Mouse (Mus musculus) liver, adult 2 months (tissue): ENCODE data around the gene Pgs1. TPM values are rescaled to one million over a fixed set of nuclear protein-coding genes. Genes with fewer than 3 reads are reported as not detected.

Experiments
- DNase-seq: peaks from one replicate; pipeline ENCODE4 v3.0.0-alpha.2; 2011; ENCODE audit warnings: low read depth, low spot score; ENCODE audit errors: extremely low read depth
- H3K27ac ChIP-seq: fragments of 200-500 bp; replicated peaks from 2 replicates; pipeline ENCODE4 v1.5.1; 2012; ENCODE audit warnings: low read depth, mild to moderate bottlenecking, control low read depth, inconsistent platforms, low read length; ENCODE audit not compliant: insufficient read depth
- H3K27me3 ChIP-seq: fragments of 200-500 bp; 2 replicates; pipeline ENCODE4 v1.6.1; 2012; ENCODE audit warnings: mild to moderate bottlenecking, moderate library complexity, low read length, inconsistent platforms; ENCODE audit not compliant: control insufficient read depth, insufficient read depth
- H3K36me3 ChIP-seq: fragments of 200-500 bp; 2 replicates; pipeline ENCODE4 v1.6.1; 2012; ENCODE audit warnings: low read length, inconsistent platforms; ENCODE audit not compliant: control insufficient read depth, insufficient read depth
- H3K4me1 ChIP-seq: fragments of 200-500 bp; 2 replicates; pipeline ENCODE4 v1.6.1; 2011; ENCODE audit warnings: low read length; ENCODE audit not compliant: control insufficient read depth, insufficient read depth
- H3K4me3 ChIP-seq: fragments of 200-500 bp; 2 replicates; pipeline ENCODE4 v1.5.1; 2011; ENCODE audit warnings: low read depth, mild to moderate bottlenecking, control low read depth, low read length, moderate library complexity; ENCODE audit not compliant: insufficient read depth
- H3K79me2 ChIP-seq: fragments of 200-500 bp; 2 replicates; pipeline ENCODE4 v1.6.1; 2012; ENCODE audit warnings: inconsistent platforms, mild to moderate bottlenecking, low read length, moderate library complexity; ENCODE audit not compliant: control insufficient read depth, insufficient read depth
- H3K9ac ChIP-seq: fragments of 200-500 bp; 2 replicates; pipeline ENCODE4 v1.6.1; 2012; ENCODE audit warnings: low read depth, mild to moderate bottlenecking, control low read depth, inconsistent platforms, low read length
- CTCF ChIP-seq: fragments of 200-500 bp; IDR thresholded peaks from 2 replicates; pipeline ENCODE4 v1.5.1; 2011; ENCODE audit warnings: low read depth, low read length, control low read depth
- POLR2A ChIP-seq: fragments of 200-500 bp; IDR thresholded peaks from 2 replicates; pipeline ENCODE4 v1.6.1; 2011; ENCODE audit warnings: low read length, control low read depth; ENCODE audit not compliant: insufficient read depth; ENCODE audit errors: extremely low read depth
- WGBS: fragments of 180-500 bp; shearing (Covaris S2); methylation state at CpG from one replicate; pipeline ENCODE4 v1.1.7; 2018; 5-methylcytosine and 5-hydroxymethylcytosine counted together
- polyA plus RNA-seq: library from polyadenylated mRNA; depleted of rRNA; stranded (reverse); fragments of >200 nt; gene quantifications from 2 replicates; pipeline ENCODE4 v1.2.3, GENCODE M21; 2012
- total RNA-seq: library from RNA; depleted of rRNA; stranded (reverse); fragments of >200 nt; gene quantifications from 2 replicates; pipeline ENCODE4 v1.2.3, GENCODE M21; 2014

The Pgs1 gene
- total and polyA plus RNA-seq, 2 experiments, result 4.7 to 22.1 TPM

DNA sequence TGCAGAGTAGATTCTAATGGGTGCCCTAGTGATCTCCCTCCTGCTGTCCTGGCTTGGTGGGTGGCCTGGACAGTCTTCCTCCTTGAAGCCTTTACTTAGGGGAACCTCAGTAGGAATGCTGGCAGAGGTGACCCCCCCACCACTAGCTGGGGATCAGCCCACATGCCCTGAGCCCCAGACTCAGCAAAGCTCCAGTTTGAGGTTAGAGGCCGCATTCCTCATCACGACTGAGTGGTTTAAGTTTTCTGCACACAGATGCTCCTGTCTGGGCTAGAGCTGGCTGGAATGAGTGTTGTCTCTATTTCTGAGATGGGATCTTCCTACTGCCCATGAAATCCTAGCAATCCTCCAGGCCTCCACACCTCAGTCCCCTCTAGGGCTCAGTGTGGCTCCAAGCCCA lies 38.0 kb downstream of the Pgs1 start:
- H3K36me3 ChIP-seq, result no peaks in the 10 kb centered on the region

DNA sequence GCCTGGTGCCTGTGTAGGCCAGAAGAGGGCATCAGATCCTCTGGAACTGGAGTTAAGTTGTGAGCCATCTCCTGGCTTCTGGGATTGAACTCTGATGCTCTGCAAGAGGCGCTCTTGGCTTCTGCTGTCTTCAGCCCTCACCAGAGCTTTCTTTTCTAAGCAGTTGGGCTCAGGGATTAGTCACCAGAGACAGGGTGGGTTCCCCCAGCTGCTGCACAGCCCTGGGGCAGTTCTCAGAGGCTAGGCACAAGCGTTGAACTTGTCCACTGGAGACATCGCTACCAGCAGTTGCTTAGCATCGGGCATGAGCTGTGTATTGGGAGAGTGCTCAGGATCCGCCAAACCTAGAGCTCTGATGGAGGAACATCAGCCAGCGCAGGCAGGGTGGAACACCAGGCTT lies 43.1 kb downstream of the Pgs1 start:
- Histone ChIP-seq H3K27me3 (no peaks in the 10 kb centered on the region), H3K79me2 (no peaks in the 10 kb centered on the region), H3K4me1 (no peaks in the 10 kb centered on the region), H3K36me3 (no peaks in the 10 kb centered on the region), H3K27ac (no peak overlapping the region), H3K4me3 (no peak overlapping the region), H3K9ac (no peak overlapping the region)
- DNase-seq, result no peak
- 97% methylated on average over 6 of the region's 6 CpGs for WGBS
- no peak for TF ChIP-seq CTCF
- TF ChIP-seq POLR2A, result no peak

More for the DNA sequence above, 38.0 kb downstream of the Pgs1 start:
- 85% methylated on average over 2 of the region's 2 CpGs for WGBS
- no peaks in the 10 kb centered on the region for H3K79me2 ChIP-seq
- H3K27ac ChIP-seq, result no peak overlapping the region
- H3K9ac ChIP-seq, result no peak overlapping the region
- H3K27me3 ChIP-seq, result no peaks in the 10 kb centered on the region
- H3K4me3 ChIP-seq, result no peak overlapping the region
- TF ChIP-seq CTCF, result no peak
- no peaks in the 10 kb centered on the region for H3K4me1 ChIP-seq
- DNase-seq, result no peak

DNA sequence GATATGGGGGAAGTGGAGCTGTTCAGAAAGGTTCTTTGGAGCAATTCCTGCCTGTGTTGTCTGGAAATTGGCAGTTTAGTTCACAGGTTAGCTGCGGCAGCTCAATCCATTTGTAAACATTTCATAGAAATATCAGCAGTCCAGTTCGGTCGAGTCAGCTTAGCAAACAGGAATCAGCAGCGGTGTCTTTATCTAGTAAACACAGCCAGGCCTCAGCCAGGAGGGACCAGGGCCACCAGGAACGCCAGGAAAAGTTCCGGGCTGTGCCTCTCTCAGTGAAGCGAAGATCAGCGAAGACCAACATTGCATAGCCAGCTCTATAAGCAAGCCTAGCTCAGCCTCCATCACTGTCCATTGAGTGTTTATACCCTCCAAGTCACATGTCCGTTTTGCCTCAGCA lies 45.0 kb downstream of the Pgs1 start:
- Histone ChIP-seq H3K4me1 (no peaks in the 10 kb centered on the region), H3K36me3 (no peaks in the 10 kb centered on the region), H3K4me3 (no peak overlapping the region), H3K9ac (no peak overlapping the region), H3K79me2 (no peaks in the 10 kb centered on the region), H3K27ac (no peak overlapping the region), H3K27me3 (no peaks in the 10 kb centered on the region)
- 54% methylated on average over 9 of the region's 9 CpGs for WGBS
- TF ChIP-seq CTCF, result no peak
- no peak for TF ChIP-seq POLR2A
- no peak for DNase-seq

DNA sequence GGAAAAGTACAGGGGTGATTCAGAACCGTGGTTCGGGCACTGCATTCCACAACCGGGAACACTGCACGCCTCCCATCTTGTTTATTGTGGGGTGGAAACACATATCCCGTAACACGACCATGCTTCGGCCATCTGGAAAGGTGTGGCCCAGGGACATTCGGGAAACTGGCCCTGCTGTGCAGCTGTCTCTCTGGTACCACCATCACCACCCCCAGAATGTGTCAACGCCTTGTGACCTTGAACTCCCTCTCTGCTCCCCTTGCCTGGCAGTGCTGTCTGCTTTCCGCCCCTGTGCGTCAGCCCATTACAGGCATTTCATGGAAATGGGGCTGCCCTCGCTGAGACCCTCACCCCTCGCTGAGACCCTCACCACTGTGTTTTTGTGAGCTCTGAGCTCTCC lies 48.3 kb downstream of the Pgs1 start:
- Histone ChIP-seq H3K4me1 (no peaks in the 10 kb centered on the region), H3K27ac (no peak overlapping the region), H3K36me3 (no peaks in the 10 kb centered on the region), H3K4me3 (no peak overlapping the region), H3K27me3 (no peaks in the 10 kb centered on the region), H3K9ac (no peak overlapping the region), H3K79me2 (no peaks in the 10 kb centered on the region)
- WGBS, result 68% methylated on average over 13 of the region's 13 CpGs
- DNase-seq, result no peak
- TF ChIP-seq POLR2A, result no peak
- no peak for TF ChIP-seq CTCF

DNA sequence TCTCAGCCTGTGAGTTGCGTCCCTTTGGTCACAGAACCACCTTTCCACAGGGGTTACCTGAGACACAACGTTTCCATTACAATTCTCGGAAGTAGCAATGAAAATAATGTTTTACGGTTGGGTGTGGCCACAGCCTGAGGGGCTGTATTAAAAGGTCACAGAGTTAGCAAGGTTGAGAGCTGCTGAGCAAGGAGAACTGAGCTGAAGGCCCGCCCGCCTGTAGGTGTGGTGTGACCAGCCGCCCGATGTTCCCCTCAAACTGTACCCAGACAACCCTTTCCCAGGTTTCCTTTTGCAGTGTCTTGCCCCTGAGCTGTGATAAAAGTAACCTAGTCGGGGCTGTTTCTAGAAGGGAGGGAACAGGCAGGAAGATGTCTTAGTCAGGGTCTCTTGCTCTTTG lies 49.0 kb downstream of the Pgs1 start:
- no peak overlapping the region for H3K9ac ChIP-seq
- TF ChIP-seq CTCF, result no peak
- no peak for TF ChIP-seq POLR2A

DNA sequence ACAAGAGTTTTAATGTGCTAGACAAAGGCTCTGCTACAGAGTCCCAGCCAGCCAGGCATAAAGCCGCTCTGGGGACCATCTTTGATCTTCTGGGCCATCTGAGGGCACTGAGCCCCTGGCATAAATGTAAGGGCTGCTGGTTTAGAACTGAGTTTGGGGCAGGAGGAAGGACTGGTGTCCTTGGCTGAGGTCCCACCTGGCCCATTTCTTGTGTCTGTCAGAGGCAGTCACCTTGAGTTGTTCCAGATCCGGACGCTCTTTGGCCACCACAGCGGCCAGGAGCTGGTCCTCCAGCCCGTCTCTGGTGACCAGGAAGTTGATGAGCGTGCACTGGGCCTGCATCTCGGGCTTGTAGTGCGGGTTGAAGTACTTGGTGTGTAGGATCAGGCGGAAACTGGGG lies 56.7 kb downstream of the Pgs1 start:
- no peak for DNase-seq
- Histone ChIP-seq H3K9ac (no peak overlapping the region), H3K4me3 (no peak overlapping the region), H3K79me2 (no peaks in the 10 kb centered on the region), H3K36me3 (no peaks in the 10 kb centered on the region), H3K27ac (no peak overlapping the region), H3K4me1 (no peaks in the 10 kb centered on the region), H3K27me3 (no peaks in the 10 kb centered on the region)
- WGBS, result 94% methylated on average over 9 of the region's 9 CpGs
- no peak for TF ChIP-seq CTCF
- no peak for TF ChIP-seq POLR2A

More for the DNA sequence above, 49.0 kb downstream of the Pgs1 start:
- Histone ChIP-seq H3K27ac (no peak overlapping the region), H3K27me3 (no peaks in the 10 kb centered on the region), H3K79me2 (no peaks in the 10 kb centered on the region), H3K4me3 (no peak overlapping the region), H3K36me3 (no peaks in the 10 kb centered on the region), H3K4me1 (no peaks in the 10 kb centered on the region)
- 72% methylated on average over 9 of the region's 9 CpGs for WGBS
- DNase-seq, result no peak
